Mouse (Mus musculus) layer of hippocampus, adult 9-10 months (tissue): ENCODE measurements around the gene Prmt9.
A peak's percentile ranks its signal among the peaks of the same experiment; 100 is the strongest.

Source experiments
- DNase-seq: peaks from one replicate; pipeline ENCODE4 v3.0.0; 2022; ENCODE audit warnings: low spot score

Gene Prmt9

DNA sequence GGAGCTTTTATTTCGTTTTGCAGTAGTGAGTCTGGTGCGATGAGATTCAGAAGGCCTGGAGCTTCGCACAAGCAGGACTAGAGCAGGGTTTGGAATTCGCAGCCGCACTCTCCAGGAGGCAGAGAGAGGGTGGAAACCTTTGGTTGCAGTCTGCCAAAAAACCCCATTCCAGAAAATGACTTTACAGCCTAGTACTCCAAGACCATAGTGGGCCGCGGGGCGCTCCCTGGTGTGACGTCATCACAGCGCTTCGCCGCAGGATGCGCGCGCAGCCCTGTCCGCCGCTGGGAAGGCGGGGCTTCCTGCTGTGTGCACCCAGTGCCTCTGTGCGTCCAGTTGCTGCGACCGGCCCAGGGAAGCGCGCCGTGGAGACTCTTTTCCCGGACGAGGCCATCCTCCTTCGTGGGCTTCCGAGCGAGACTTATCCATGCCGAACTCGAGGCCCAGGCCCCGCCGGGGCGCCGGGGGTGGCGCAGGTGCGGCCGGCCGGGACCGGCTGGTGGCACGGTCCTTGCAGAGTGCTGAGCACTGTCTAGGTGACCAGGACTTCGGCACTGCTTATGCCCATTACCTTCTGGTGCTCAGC, at the start of gene Prmt9:
Prmt9 (plus strand) TSS at position 277 of the 586 bp plus-strand sequence.
- peak; percentile 80 for DNase-seq

DNA sequence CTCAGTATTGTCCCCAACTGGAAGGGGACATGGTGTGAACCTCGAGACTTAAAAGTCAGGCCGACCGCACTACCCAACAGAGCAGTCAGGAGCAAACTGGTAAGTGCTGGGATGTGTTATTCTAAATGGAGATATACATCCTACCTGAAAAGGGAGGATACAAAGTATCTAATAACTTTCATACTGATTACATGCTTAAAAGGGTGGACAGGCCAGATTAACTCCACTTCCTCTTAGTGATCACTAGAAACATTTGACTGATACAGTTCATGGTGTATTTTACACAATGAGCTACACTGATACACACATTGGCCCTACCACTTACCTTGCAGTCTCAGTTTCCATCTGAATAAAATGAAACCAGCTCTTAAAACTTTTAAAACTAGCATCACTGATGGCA, 48.9 kb upstream of the Prmt9 start:
- no peak for DNase-seq

DNA sequence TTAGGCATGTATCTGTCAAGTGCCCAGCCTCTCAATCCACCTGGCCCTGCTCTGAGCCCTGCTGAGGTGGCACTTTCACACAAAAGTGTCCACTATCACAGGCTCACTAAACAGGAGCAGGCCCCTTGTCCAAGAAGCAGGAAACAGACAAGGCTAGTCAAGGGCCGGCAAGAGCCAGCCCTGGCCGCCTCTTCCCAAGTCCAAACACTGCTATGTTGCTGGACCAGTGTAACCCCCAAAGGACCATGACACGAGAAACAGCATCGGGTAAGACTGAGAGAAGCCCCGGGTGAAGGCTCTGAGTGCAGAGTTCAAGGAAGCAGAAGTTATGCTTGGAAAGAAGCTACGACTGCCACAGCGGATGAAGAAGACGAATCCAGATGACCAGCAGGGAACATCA, 48.1 kb upstream of the Prmt9 start:
- no peak for DNase-seq

DNA sequence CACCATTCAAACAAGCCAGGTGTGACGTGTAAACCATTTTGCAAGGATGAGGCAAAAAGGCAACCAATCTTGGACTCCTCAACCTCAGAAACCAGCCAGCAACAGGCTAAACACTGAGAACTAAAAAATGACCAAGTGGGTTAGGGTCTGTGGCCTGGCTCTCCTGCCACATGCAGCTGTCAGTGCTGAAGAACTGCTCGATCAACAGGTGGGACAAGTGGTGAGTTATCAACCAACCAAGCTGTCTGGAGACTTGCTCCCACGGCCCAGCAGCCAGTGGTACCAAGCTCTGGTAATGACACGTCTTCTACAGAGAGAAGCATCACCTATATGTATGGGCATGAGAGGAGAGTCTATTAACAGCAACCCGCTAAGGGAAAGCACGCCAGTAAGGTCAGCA, 46.6 kb upstream of the Prmt9 start:
- no peak for DNase-seq

DNA sequence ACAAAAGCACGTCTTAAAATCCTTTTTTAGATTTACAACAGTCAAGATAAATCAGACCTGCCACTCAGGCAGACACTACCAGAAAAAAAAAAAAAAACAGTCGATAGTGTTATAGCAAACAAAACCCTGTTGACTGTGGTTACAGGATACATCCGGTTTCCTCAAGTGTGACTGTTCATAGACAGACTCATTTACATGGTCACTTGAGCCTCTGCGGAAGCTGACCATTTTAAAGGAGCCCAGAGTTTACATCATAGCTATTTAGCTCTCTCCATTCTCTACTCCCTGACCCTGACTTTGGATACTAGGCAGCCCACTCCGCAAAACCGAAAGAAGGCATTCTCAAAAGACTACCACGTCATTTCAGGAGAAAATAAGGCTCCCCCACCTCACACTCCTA, 42.7 kb upstream of the Prmt9 start:
- no peak for DNase-seq

DNA sequence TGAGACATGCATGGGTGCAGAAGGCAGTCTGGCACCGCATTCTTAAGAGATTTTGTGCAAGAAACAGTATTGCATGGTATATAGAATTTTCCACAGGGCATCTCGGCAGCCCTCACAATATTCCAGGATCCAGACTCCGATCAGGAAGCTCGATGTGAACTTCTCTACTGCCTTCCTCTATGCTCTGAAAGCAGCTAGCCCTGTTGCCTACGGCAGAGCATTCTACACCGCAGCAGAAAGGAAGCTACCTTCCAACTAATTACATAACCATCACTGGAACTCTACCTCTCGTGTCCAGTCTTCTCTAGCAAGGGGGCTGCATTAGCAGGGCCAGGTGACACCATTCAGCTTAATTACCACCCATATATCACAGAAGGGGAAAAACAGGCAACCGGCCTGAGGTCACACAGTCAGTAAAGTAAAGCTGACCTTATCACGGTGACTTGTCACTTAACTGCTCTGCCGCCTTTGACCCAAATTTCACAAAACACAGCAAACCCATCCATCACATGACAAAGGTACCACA, 41.6 kb upstream of the Prmt9 start:
- no peak for DNase-seq

DNA sequence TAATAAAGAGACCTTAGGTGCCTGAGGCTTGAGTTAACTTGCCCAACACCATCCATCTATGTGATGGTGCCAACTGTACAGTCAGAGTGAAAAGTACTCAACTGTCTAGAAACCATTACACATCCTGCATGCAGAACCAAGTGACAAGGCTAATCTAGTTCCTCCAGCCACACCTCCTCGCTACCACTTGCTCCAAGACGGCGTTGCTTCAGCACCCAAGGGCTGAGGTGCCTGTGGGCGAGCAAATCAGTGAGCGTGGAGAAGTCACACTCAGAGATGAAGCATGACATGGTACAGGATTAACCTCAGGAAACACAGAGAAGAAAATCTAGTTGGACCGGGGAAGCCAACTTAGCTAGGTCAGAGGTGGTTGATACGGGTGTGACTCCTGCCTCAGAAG, 40.2 kb upstream of the Prmt9 start:
- DNase-seq = no peak

DNA sequence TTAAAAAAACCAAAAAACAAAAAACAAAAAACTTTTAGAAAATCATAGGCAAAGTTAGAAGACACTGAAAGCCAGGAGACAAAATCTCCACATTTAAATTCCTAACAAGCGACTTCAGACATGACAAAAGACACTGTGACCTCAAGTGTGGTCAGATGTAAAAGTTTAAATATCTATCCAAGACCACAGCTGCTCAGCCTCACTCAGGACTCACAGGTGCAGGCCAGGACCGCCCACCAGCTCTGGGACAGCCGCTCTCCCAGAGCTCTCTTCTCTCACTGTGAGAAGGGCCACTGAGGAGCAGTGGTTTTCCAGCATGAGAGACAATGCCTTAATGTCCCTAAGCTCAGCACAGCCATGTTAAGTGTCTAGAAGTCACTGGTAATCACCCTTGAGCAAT, 38.8 kb upstream of the Prmt9 start:
- no peak for DNase-seq

DNA sequence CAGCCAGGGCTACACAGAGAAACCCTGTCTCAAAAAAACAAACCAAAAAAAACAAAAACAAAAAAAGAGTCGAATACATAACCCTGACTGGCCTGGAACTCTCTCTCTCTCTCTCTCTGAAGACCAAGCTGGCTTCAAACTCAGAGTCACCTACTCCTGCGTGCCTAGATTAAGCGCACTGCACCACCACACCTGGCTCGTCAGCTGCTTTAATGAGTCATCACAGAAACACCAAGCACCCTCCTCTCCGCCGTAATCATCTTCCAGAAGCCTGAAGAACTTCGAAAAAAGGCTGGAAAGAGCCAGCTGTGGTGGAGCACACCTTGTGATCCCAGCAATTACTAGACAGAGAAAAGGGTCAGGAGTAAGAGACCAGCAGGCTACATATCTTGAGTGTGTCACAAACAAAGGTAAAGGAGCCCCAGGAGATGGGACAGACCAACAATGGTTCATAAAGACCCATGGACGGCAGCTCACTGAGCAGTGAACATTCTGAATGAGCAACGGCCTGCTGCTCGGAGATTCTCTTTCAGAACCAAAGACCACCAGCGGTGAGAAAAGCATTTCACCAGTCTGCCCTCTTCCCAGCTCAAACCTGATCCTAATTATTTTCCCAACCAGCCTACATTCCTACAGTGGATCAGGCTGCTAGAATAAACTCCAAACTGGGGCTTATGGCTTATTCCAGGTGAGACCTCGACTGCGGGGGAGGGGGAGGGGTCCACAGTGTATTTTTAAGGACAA, 37.3 kb upstream of the Prmt9 start:
- no peak for DNase-seq

DNA sequence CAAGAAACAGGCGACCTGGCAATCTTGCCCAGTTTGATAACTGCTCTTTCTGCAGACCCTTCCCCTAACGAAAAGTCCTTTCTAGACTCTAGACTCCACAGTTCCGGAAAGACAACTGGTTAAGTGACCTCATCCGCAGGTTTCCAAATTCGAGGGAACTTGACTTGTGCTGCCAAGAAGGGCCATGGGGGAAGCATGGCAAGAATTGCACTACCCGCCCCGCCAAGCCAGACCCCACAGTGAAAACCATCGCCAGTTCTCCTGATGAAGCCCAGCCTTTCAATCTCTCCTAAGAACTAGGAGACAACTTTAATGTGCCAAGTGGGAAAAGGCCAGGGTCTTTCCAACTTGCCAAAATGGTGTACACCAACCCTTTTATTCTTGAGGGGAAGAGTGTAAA, 34.0 kb upstream of the Prmt9 start:
- no peak for DNase-seq

DNA sequence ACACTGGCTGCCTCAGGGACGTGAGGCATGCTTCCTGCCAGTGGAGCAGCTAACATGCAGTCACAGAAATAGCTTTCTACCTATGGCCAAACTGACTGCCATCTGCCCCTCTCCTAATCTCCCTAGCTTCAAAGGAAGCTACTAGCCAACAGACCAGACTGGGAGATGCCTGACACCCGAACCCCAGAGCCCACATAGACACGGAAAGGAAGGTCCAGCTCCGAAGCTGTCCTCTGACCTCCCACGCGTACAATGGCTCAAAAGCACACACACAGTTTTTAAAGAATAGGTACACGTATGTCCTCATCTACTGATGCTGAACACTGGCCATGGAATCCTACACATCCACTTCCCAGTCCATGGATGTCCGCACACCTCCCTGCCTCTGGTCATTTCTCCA, 33.4 kb upstream of the Prmt9 start:
- no peak for DNase-seq

DNA sequence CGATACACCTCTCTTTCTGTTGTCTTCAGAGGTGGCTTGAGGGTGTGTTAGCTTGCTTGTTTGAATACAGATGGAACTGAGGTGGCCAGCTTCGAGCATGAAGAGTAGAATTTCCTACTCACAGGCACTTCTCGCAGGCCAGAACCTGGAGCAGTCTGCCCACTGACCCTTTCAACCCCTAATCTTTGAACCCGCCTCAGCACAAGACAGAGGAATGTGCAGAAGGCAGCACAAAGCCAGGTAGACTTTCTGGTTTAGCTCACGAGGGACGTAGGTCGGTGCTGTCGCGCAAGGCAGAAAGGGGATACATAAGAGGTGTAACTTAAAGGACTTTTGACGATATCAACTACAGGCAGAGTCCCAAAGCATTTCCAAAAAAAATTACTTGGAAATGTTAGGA, 32.4 kb upstream of the Prmt9 start:
- DNase-seq = no peak

DNA sequence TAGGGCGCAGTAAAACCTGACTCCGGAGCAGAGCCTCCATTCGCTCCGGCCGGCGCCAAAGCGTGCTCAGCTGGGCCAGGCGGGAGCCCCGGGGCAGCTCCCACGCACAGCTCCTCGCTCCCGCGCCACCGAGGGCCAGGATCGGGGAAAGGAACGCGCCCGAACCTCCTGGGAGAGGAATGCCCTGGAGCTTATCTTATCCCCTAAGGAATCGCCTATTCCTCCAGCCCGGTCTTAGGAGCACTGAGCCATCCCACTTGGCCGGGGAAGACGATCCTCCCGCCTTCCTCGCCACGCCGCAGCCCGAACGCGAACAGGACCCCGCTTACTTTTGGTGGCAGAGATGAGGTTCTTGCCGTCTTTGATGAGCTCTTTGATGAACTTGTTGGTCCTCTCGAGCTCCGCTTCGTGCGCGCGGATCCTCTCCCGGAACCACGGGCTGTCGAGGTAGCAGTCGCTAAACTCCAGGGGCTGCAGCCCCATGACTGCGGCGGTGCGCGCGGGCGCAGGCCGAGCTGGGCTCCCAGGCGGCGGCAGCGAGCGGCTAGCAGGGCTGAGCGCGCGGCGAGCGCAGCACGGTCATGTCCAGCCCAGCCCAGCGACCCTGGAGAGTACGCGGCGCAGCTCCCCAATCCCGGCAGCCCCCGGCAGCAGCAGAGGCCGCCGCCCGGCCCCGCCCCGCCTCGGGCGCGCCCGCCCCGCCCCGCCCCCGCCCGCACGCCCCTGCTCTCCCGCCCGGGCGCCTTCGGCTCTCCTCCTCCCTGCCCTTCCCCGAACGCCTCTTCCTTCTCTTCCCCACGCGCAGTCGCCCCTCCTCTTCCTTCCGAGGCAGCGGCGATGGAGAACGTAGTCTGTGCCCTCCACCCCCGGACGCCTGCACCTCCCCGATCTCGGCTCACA, 31.6 kb upstream of the Prmt9 start, which contains the start of gene Arhgap10:
Arhgap10 (minus strand) TSS at position 653 of the 900 bp plus-strand sequence.
- DNase-seq = no peak

DNA sequence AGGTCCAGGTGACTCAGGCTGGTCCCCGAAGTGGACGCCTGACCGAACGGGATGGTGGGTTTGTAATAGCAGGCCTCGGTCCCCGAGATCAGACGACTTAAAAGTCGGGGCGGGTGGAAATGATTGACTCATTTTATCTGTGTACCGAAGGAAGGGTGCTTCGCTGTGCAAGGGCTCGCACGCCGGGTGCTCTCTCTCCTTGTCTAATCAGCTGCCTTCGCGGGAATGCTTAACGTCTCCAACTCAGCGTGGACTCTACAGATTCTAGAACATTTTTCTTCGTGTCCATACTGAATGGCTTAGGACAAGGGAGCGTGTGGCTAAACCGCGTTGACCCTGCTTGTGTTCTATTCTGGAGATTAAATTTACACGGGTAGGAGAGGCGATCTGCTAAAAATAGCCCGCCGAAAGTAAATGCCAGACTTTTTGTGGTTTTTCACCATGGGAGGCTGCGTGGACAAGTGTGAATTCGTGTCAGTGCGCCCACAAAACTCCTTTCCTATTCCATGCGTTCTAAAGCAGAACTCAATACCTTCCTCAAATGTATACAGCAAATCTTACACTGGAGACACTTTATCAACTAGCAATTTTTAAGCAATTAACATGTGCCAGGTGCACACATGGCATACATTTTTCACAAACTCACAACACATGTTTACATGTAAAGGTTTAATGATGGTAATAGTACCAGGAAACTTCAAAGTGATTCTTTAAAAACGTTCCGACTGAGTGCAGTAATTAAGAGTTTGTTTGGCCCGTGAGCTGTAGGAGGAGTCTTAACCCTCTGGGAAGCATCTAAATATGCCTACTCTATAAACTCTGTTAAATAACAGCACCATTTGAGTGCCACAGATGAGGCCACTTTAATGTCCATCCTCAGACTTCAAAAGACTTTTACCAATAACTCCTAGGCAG, 30.7 kb upstream of the Prmt9 start:
- no peak for DNase-seq

DNA sequence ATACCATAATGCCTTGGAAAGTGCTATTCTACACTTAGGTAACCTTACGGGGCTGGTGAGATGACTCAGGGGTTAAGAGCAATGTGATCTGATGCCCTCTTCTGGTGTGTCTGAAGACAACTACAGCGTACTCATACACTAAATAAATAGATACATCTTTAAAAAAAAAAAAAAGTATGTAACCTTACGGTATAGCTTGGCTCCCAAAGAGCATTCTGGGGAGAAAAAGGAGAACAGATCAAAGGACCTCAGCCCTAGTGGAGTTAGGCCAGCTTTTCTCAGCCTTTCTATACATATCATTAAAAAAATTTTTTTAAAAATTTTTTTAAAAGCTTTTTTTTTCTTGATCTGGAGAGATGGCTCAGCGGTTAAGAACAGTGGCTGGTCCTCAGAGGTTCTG, 28.6 kb upstream of the Prmt9 start:
- no peak for DNase-seq

DNA sequence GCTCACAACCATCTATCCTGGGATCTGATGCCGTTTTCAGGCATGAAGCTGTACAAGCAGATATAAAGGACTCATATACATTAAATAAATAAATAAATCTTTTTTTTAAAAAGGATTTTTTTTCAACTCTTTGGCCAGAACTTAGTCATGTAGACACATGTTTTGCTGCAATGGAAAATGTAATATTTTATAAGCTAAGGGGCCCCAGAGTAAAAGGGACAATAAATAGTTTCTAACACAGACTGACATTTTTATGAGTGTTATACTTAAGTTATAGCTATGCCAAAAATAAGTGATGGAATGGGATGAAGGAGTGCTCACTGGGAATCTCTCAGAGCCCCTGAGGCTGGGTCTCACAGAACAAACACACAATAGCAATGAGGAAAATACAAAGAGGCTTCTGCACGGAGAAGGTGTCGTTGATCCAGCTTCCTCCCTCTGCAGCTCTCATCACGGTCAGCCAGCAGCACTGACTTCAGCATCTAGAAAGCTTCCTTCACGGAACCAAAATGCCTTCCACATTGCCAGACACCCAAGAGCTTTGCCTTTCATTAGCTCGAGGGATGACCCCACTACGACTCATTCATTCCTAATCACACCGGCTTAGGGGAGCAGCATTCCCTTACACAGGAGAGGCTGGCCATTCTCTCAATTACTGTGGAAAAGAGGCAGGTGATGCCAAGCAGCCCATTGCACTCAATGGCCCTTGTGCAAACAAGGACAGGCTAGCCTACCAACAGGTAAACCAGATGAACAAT, 28.0 kb upstream of the Prmt9 start:
- no peak for DNase-seq

DNA sequence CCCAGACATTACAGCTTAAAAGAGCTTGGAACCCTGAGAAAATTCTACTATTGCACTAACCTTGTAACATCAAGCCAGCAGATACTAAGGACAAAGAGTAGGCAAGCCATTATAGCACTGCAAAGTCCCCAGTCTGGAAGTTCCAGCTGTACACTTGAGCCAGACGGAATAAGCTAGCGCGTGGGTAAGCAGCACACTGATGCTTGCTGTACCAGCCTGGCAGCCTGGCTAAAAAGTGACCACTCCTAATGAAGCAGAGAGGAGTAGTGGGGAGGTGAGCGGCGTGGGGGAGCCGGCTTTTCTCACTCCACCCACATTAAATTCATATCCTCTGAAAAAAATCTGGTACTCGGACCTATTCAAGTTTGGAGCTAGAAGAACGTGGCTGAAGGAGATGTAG, 26.2 kb upstream of the Prmt9 start:
- DNase-seq = no peak

DNA sequence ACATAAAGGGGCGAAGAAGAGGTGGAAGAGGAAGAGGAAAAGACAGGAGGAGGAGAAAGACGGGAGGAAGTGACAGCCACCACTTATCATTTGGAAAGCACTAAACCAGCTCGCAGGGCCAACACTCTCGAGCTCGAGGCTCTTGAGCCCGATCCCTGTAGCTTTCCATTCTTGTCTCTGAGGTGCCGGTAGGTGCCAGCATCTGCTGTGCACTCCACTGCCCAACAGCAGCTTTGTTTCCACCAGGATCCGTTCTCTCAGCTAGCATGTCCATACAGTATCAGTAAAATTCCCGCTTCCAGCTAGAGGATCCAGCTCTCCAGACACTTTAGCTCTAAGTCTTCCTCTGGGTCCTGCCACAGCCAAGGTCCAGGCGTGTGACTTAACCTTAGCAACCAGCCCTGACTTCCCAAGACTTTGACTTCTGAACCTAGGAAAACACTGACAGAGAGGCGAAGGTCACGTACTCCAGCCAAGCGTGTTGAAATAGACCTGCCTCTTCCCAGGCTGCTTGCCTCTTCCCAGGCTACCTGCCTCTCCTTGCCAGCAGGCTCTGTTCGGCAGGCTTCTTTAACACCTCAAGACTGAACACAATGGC, 25.1 kb upstream of the Prmt9 start:
- DNase-seq = no peak

DNA sequence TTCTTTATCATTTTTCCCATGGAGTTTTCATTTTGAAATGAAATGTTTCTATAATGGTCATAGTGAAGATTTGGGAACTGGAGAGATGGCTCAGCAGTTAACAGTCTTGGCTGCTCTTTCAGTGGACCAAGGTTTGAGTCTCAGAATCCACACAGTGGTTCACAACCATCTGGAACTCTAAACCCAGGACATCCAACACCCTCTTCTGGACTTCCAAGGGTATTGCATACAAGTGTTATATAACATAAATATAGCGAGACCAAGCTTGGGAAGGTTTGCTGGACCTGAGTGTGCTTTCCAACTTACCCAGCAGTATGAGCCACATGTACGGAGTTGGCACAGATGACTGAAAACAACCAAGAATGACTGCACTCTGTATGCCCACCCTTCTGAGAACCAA, 24.3 kb upstream of the Prmt9 start:
- no peak for DNase-seq

DNA sequence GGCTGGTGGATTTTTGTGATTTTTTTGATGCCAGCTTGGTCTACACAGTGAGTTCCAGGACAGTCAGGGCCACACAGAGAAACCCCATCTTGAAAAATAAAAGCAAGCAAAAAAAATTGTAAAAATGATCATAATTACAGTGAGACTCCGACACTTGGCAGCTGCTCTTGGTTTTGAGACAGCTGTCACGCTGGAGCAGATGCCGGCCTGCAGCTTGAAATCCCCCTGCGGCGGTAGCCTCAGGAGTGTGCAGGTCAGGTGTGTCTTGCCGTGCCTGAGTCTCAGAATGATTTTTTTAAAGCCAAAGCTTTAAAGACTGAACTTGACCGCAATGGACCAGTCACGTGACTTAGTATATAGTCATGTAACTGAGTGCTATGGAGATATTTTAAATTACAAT, 23.1 kb upstream of the Prmt9 start:
- no peak for DNase-seq
